Mouse (Mus musculus) testis, adult 2 months (tissue): Measurements from ENCODE around the gene Eva1c. TPM values are rescaled to one million over a fixed set of nuclear protein-coding genes. Genes with fewer than 3 reads are reported as not detected.

Experiments
- H3K27ac ChIP-seq: fragments of 200-500 bp; 2 replicates; pipeline ENCODE4 v1.5.1; 2012; ENCODE audit warnings: low read depth, low read length; ENCODE audit not compliant: control insufficient read depth, insufficient read depth
- H3K27me3 ChIP-seq: fragments of 200-500 bp; 2 replicates; pipeline ENCODE4 v1.6.1; 2012; ENCODE audit warnings: mild to moderate bottlenecking, low read length, moderate library complexity; ENCODE audit not compliant: control insufficient read depth, insufficient read depth
- H3K36me3 ChIP-seq: fragments of 200-500 bp; 2 replicates; pipeline ENCODE4 v1.6.1; 2012; ENCODE audit warnings: mild to moderate bottlenecking, low read length; ENCODE audit not compliant: control insufficient read depth, insufficient read depth
- H3K4me1 ChIP-seq: fragments of 200-500 bp; 2 replicates; pipeline ENCODE4 v1.6.1; 2012; ENCODE audit warnings: low read length; ENCODE audit not compliant: control insufficient read depth, insufficient read depth
- H3K4me3 ChIP-seq: fragments of 200-500 bp; 2 replicates; pipeline ENCODE4 v1.5.1; 2012; ENCODE audit warnings: low read depth, mild to moderate bottlenecking, low read length, moderate library complexity, mixed read lengths; ENCODE audit not compliant: control insufficient read depth
- CTCF ChIP-seq: fragments of 200-500 bp; IDR thresholded peaks from 2 replicates; pipeline ENCODE4 v1.5.1; 2012; ENCODE audit warnings: low read depth, mild to moderate bottlenecking, inconsistent platforms, low read length, moderate library complexity; ENCODE audit not compliant: control insufficient read depth, insufficient read depth, insufficient replicate concordance
- POLR2A ChIP-seq: fragments of 200-500 bp; IDR thresholded peaks from 2 replicates; pipeline ENCODE4 v1.6.1; 2012; ENCODE audit warnings: low read depth, mild to moderate bottlenecking, inconsistent platforms, low read length, moderate library complexity; ENCODE audit not compliant: control insufficient read depth
- polyA plus RNA-seq: library from polyadenylated mRNA; depleted of rRNA; stranded (reverse); fragments of >200 nt; gene quantifications from 2 replicates; pipeline ENCODE4 v1.2.3, GENCODE M21; 2012; rRNA removed

Gene Eva1c
- polyA plus RNA-seq, 1 experiment, result 40.0 TPM

DNA sequence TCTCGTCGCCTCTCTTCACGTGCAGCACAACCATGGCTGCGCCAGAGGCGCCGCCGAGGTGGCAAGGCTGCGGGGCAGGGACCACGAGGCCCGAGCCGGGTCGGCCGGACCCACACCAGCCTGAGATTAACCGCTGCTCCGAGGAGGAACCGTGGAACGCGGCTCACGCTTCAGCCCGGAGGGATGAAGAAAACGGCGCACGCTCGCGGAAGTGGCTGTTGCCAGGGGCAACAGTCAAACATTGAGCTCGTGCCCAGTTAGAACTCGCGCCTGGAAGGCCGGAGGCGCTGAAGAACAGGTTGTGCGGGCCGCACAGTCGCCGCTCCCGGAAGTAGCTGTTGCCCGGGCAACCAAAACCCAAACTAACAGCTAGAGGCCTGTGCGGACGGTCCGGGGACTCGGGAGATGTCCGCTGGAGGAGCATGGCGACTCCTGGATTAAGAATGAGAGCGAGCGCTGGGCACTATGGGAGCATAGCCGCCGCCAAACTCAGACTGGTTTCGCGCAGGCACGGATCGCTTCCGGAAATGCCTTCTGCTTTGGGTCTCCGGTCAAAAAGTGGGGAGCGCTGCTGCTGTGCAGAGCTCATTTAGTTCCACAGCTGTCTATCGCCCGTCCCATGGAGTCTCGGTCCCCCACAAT lies 108.3 kb downstream of the Eva1c start, which contains the start of gene Cfap298:
TSS of gene Cfap298 (minus strand) at position 428 of the 642 bp plus-strand sequence.
- H3K36me3 ChIP-seq, result peaks cover 3% of the 10 kb centered on the region
- peak within 1 kb of the TSS; percentile 97 for H3K27ac ChIP-seq
- H3K4me3 ChIP-seq, result peak within 1 kb of the TSS; percentile 100
- no peaks in the 10 kb centered on the region for H3K27me3 ChIP-seq
- peaks cover 2% of the 10 kb centered on the region; the same call in 1 of the 2 replicates for H3K4me1 ChIP-seq
- TF ChIP-seq CTCF (no peak), POLR2A (peak; percentile 65)

DNA sequence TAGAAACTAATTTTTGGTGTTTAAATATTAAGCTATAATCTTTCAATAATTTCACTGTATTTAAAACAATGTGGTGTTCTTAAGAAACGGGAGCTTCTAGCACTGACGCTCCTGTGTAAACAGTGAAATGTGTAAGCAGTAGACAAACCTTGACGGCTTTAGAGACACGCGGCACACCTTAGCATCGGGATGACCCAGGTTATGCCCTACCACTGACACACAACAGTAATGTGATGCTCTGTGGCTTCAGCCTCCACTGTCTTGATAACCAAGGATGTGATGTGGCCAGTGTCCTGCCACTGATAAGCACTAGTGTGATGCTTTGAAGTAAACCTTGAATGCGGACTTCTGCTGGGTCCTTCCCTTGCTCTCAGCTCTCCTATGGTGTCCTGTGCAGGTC lies 114.7 kb downstream of the Eva1c start:
- H3K36me3 ChIP-seq, result no peaks in the 10 kb centered on the region; the same call in 1 of the 2 replicates
- H3K27me3 ChIP-seq, result no peaks in the 10 kb centered on the region
- no peaks in the 10 kb centered on the region for H3K4me1 ChIP-seq
- no peak overlapping the region for H3K27ac ChIP-seq
- TF ChIP-seq POLR2A (no peak), CTCF (no peak)
- H3K4me3 ChIP-seq, result no peak overlapping the region

DNA sequence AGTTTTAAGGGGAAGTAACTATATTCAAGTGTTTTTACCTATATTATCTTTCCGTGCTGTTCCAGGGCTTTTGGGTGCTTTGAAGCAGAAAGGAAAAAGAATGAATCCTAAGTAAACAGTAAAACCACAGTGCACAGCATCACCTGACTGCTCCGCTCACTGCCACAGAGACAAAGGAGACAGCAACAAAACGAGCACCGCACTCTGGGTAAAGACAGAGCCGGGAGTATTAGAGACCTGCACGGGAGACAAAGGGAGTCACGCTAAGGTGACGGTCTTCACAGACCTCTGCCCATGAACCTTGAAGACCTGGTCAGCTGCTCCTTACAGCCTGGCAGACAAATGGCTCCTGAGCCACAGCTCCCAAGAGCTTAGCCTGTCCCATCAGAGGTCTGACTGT lies 120.5 kb downstream of the Eva1c start:
- Histone ChIP-seq H3K27ac (no peak overlapping the region), H3K4me1 (no peaks in the 10 kb centered on the region), H3K27me3 (no peaks in the 10 kb centered on the region), H3K36me3 (peaks cover 1% of the 10 kb centered on the region; the same call in 1 of the 2 replicates), H3K4me3 (no peak overlapping the region)
- no peak for TF ChIP-seq CTCF
- TF ChIP-seq POLR2A, result no peak

DNA sequence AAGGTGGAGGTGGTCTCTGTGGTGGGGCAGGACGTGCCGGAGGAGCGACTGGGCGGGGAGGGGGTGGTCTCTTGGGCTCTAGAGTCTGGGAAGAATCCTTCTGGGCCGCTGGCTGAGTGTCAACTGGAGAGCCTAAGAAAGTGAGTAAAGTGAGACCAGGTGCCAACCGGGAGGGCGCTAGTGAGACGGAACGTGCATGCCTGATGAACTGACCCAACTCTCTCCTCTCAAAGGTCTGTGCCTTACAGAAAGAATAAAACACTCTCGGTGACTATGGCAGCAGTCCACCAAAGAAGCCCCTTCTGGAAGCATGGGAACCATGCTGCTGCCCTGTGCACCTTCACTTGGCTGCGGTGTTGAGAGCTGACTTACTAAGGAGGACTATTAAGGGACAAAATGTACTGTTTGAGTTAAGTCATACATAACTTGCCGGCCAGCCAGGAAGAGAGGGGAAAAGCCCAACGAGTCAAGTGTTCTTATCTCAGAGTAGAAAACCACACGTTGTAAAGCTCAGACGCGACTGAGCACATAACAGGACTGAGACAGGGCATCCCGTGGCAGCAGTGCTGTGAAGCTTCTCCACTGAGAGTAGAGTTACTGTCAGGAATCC lies 123.9 kb downstream of the Eva1c start:
- H3K36me3 ChIP-seq, result peaks cover 1% of the 10 kb centered on the region; the same call in 1 of the 2 replicates
- no peak overlapping the region for H3K27ac ChIP-seq
- H3K27me3 ChIP-seq, result no peaks in the 10 kb centered on the region
- TF ChIP-seq POLR2A, result no peak
- TF ChIP-seq CTCF, result no peak
- no peaks in the 10 kb centered on the region for H3K4me1 ChIP-seq
- no peak overlapping the region for H3K4me3 ChIP-seq

- H3K36me3 ChIP-seq, result peaks cover 1% of the 10 kb centered on the region; the same call in 1 of the 2 replicates
- no peaks in the 10 kb centered on the region for H3K4me1 ChIP-seq
- TF ChIP-seq POLR2A, result no peak
- no peak for TF ChIP-seq CTCF
- H3K27me3 ChIP-seq, result no peaks in the 10 kb centered on the region
- no peak overlapping the region for H3K27ac ChIP-seq
- no peak overlapping the region for H3K4me3 ChIP-seq
These were observed 126.6 kb downstream of the Eva1c start for GRCm38 (mm10) chr16:90953147-90953546.

- H3K27ac ChIP-seq, result no peak overlapping the region
- no peak for TF ChIP-seq POLR2A
- TF ChIP-seq CTCF, result no peak
These were observed 127.3 kb downstream of the Eva1c start for GRCm38 (mm10) chr16:90953770-90954169.

More at GRCm38 (mm10) chr16:90953770-90954169, 127.3 kb downstream of the Eva1c start:
- H3K4me1 ChIP-seq, result no peaks in the 10 kb centered on the region
- no peak overlapping the region for H3K4me3 ChIP-seq
- no peaks in the 10 kb centered on the region for H3K27me3 ChIP-seq
- peaks cover 1% of the 10 kb centered on the region; the same call in 1 of the 2 replicates for H3K36me3 ChIP-seq

Other genes starting within 250 kb of the Eva1c start
- 16.8 and 18.6 TPM in 2 replicates for gene Mis18a, start 99.3 kb upstream of the Eva1c start, polyA plus RNA-seq
- 9.9 and 12.6 TPM in 2 replicates for gene Mrap, start 88.5 kb upstream of the Eva1c start, polyA plus RNA-seq
- gene Urb1, start 16.3 kb upstream of the Eva1c start, polyA plus RNA-seq, result 20.0 and 21.1 TPM in 2 replicates
- gene Cfap298, start 108.4 kb downstream of the Eva1c start, polyA plus RNA-seq, result 105 and 127 TPM in 2 replicates
- gene Synj1, start 184.6 kb downstream of the Eva1c start, polyA plus RNA-seq, result 15.5 and 18.9 TPM in 2 replicates
- gene Paxbp1, start 217.8 kb downstream of the Eva1c start, polyA plus RNA-seq, result 19.9 TPM in 2 replicates